Mouse (Mus musculus) ES-CJ7 (cell line): Measurements from ENCODE around the gene Ctnnd1.
"Not testable (repeated sequence)": the region's sequence is repeated elsewhere in the genome, so short reads cannot be mapped to it uniquely, and the experiment has no call there.

ENCODE experiments used
- DNase-seq: peaks from one replicate; pipeline ENCODE4 v3.0.0; 2011; ENCODE audit warnings: low read depth, low spot score

Ctnnd1 gene

GRCm38 (mm10) chr2:84650464-84651195 lies at the start of gene Ctnnd1:
Gene Ctnnd1 (minus strand): TSS chr2:84650765.
- DNase-seq = peak; percentile 91

DNA sequence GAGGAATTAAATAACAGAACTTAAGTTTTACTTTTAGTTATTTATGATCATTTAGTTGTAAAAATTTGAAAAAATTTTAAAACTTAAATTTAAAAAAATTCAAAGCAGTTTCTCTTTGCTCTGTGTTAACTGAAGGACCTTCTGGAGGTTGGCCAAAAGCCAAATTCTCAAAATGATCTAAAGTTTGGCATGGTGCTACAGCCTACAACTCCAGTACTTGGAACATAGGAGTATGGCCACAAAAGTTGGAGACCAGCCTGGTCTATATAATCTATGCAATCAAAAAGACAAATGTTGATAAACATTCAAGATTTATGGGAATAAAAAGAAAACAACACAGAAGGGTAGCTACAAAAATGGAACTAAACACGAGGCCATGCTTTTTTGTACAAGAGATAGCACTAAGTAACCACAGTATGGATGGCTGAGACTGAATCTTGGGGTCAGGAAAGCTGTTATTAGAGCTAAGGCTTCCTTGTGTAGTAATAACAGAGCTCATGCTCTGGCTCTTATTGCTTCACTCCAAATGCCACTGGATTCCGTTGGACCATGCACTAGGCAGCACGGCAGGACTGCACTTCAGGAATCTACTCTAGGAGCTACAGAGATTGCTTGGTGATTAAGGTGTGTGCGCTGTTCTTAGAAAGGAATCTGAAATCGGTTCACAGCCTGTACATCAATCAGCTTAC lies 44.6 kb upstream of the Ctnnd1 start:
- no peak for DNase-seq

DNA sequence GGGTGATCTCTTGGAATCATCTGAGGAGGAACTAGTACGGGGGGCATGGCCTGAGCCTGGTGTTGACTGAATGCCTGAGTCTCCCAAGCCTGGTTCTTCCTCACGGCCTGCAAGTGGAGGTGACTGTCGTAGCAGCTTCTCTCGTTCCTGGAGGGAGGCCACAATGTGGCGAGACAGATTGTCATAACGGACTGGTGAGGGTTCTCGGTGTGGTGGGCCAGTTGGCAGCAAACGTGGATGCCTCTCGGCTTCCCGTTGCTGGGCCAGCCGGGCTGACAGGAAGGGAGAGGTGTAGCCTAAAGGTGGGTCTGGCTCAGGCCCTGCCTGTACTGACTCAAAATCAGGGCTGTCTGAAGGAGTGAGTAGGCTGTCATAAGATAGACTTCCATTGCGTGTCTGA lies 39.5 kb upstream of the Ctnnd1 start:
- no peak for DNase-seq

DNA sequence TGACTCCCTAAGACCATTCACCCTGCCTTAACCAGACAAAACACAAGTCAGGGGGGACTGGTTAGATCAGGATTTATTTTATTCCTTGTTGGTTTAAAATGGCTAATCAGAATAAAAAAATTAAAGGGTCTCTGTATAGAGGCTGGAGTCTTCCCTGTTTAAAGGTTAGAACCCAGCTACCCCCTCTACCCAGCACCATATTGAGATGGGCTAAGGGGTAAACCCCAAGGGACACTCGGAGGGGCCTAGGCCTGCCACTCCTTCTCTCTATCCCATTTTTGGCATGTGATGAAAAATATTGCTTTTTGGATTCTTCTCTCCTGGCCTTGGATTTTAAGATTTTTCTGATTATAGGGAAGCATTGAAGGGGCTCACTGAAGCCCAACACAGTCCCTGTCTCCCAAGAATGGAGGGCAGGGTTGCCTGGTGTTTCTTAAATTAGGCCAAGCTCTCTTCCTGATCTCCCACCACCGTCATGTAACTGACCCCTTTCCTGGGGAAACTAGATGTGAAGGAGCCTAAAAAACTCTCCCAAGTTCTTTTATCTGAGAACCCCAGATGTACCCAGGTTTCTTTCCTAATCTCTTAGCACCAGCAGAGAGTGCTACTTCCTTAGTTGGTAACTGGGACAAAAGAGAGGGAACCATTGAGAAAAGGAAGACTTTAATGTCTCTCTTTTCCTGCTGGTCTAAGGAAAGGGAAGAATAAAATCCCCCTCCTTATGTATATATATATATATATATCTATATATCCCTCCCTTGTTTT lies 37.7 kb upstream of the Ctnnd1 start:
- DNase-seq = no peak

DNA sequence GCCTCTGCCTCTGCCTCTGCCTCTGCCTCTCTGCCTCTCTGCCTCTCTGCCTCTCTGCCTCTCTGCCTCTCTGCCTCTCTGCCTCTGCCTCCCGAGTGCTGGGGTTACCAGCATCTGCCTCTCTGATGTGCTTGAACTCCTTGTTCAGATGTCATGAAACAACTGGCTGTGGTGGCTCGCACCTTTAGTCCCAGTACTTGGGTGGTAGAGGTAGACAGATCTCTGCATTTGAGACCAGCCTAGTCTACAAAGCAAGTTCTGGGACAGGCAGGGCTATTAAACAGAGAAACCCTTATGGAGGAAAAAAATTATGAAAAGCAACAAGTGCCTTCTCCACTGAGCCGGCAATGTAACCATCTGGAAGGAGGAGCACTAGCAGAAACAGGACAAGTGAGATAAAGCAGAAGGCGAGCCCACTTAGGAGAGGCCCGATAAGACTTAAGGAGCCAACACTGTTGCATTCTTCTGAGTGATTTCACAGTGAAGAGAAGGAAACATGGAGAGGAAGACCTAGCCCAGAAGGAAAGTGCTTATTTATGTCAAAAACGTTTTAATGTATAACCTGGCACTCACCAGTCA lies 32.1 kb upstream of the Ctnnd1 start:
- no peak for DNase-seq

- no peak for DNase-seq
These were observed 28.5 kb upstream of the Ctnnd1 start, which contains the start of gene Tmx2 for GRCm38 (mm10) chr2:84679016-84679415. Gene Tmx2 (minus strand): TSS chr2:84679140.

GRCm38 (mm10) chr2:84677968-84678880 lies 27.7 kb upstream of the Ctnnd1 start, which contains the start of the genes Gm28635 and Med19:
Gene Gm28635 (minus strand): TSS chr2:84678041.
Gene Med19 (plus strand): TSS chr2:84678402.
- peak; percentile 100 for DNase-seq

DNA sequence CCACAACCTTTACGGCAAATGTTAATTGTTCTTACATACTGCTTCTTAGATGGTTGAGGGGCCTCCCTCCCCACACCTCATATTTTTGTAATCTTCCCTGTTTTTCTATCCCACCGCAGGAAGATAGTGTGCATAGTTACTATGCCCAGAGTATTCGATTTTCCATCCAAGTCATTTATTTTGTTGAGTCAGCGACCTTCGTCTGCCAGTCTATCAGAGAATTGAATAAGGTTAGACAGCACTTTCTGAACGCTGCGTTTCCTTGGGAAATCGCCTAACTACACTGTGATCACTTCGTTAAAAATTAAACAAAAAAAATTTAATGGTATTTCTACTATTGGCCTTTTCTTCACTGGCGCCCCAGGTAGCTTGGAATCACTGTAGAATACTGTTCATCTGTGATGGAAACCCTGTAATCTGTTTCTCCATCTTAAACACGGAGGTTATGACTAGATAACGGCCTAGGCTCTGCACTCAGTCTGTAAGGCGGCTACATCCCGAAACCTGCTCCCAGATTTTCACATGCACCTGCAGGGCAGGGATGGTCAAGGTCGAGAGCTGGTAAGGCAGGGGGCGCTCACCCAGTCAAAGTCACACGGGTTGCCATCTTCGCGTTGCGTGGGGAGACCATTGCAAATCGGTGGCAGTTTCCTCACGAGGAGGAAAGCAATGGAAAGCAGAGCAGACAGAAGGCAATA lies 26.9 kb upstream of the Ctnnd1 start:
- DNase-seq = peak; percentile 88

DNA sequence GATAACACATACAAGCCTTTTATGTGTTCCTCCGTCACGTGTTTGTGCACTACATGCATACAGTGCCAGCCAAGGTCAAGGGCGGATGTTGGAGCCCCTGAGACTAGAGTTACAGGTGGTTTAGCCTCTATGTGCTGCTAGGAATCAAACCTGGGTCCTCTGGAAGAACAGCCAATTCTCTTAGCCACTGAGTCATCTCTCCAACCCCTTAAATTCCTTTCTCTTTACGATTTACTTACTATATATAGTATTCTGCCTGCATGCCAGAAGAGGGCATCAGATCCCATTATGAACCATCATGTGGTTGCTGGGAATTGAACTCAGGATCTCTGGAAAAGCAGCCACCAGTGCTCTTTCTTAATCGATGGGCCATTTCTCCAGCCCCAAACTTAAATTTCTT lies 21.0 kb upstream of the Ctnnd1 start:
- not testable (repeated sequence) for DNase-seq

GRCm38 (mm10) chr2:84670569-84670933 lies 20.0 kb upstream of the Ctnnd1 start, which contains the start of gene Selenoh:
Gene Selenoh (minus strand): TSS chr2:84670770.
- peak; percentile 98 for DNase-seq

DNA sequence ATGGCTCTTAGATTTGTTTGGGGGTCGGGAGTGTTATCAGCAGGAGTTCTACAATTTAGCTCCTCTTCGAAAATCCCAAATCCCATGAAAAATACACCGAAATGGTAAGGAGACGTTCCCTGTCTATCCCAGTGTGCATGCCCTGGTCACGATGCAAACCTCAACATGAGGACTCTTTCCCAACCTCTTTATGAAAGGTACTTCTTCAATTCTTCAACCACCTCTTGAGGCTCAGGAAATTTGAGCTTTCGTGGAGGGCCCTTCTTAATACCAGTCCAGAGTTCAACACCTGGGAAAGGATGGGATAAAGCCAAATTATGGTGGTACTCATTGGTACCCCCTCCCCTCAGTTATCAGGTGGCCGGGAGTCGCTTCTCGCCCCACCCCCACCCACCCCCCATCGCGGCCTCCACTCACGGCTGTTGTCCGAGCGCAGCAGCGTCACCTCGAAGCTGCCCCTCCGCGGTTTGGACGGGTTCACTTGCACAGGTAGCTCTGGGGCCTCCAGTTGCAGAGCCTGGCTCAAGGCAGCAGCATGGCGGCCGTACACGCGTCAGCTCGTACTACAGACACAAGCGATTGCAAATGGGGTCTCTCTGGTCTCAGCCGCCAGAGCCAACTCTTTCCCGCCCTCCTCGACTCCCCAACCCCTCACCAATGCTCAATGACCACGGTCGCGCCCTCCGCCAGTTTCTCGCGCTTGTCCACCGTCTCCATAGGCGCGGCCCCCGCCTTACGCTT lies 19.4 kb upstream of the Ctnnd1 start:
- peak; percentile 62 for DNase-seq

- no peak for DNase-seq
These were observed 15.5 kb upstream of the Ctnnd1 start for GRCm38 (mm10) chr2:84666081-84666480.

GRCm38 (mm10) chr2:84662866-84663265 lies 12.3 kb upstream of the Ctnnd1 start:
- peak; percentile 85 for DNase-seq

- peak; percentile 86 for DNase-seq
These were observed 9.7 kb upstream of the Ctnnd1 start for GRCm38 (mm10) chr2:84660253-84660652.

DNA sequence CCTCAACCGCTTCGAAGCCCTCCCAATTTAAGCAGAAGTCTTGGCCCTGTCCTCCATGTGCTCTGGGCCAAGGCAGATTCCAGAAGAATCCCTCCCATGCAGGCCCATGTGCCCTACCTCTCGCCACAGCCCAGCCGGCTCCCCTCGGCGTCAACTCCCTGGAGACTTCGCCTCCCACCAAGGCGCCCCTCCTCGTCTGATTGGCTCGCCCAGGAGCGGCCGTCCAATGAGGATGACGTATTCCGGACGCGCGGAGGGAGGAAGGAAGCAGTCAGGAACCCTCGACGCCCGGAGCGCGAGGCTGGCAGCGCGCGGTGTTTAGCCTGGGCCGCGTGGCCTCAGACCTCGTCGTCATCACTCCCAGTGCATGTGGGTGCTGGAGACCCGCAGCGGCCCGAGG lies 8.2 kb upstream of the Ctnnd1 start, which contains the start of gene Btbd18:
Btbd18 (plus strand) TSS at position 274 of the 400 bp plus-strand sequence.
- DNase-seq = peak; percentile 64

DNA sequence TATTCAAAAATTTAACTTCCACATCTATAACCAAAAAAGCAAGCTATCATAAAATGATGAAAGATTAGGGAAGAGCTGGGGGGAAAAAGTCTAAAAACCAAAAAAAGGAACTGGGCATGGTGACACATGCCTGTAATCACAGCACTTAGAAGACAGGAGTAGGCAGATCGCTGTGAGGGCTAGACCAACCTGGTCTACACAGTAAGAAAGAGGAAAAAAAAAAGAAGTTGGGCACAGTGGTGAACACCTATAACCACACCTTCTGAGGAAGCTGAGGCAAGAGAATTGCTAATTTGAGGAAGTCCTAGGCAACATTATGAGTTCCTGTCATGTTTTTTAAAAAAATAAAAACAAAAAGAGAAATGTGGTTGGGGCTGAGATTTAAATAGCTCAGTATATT lies 5.3 kb upstream of the Ctnnd1 start:
- no peak for DNase-seq

DNA sequence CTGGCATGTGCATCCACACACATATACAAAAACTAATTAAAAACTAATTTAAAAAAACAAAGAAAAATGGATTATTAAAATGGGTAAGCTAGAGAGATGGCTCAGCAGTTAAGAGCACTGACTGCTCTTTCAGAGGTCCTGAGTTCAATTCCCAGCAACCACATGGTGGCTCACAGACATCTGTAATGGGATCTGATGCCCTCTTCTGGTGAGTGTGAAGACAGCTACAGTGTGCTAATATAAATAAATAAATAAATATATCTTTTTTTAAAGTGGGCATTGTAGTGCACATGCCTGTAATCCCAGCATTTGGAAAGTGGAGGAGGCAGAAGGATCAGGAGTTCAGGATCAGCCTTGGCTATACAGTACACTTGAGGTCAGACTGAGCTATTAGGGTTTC lies 2.8 kb upstream of the Ctnnd1 start:
- DNase-seq = no peak

- DNase-seq = no peak
These were observed 891 bp downstream of the Ctnnd1 start for GRCm38 (mm10) chr2:84649674-84650073.

GRCm38 (mm10) chr2:84648369-84648768 lies 2.2 kb downstream of the Ctnnd1 start:
- no peak for DNase-seq
